Mouse (Mus musculus) erythroblast, embryonic 14.5 days (primary cell): ENCODE data around the gene Wdhd1. TPM values are rescaled to one million over a fixed set of nuclear protein-coding genes. Genes with fewer than 3 reads are reported as not detected.

Experiments used
- H3K27me3 ChIP-seq: 2 replicates; pipeline ENCODE4 v1.6.1; 2012; ENCODE audit warnings: inconsistent platforms; ENCODE audit not compliant: control insufficient read depth
- H3K36me3 ChIP-seq: 2 replicates; pipeline ENCODE4 v1.6.1; 2012; ENCODE audit warnings: mild to moderate bottlenecking, inconsistent platforms; ENCODE audit not compliant: control insufficient read depth
- H3K4me1 ChIP-seq: 2 replicates; pipeline ENCODE4 v1.6.1; 2012; ENCODE audit warnings: inconsistent platforms; ENCODE audit not compliant: control insufficient read depth
- H3K4me3 ChIP-seq: replicated peaks from 2 replicates; pipeline ENCODE3; 2012; ENCODE audit warnings: moderate library complexity, mild to moderate bottlenecking, inconsistent platforms
- H3K9me3 ChIP-seq: 2 replicates; pipeline ENCODE4 v1.6.1; 2012; ENCODE audit warnings: low read length, inconsistent platforms, mixed read lengths; ENCODE audit not compliant: control insufficient read depth
- GATA1 ChIP-seq: IDR thresholded peaks from 2 replicates; pipeline ENCODE4 v1.6.1; 2012; ENCODE audit warnings: low read length, inconsistent platforms, mixed read lengths
- TAL1 ChIP-seq: IDR thresholded peaks from 3 replicates; pipeline ENCODE4 v1.6.1; 2012; ENCODE audit warnings: low read length, inconsistent platforms, mixed read lengths
- polyA plus RNA-seq: library from polyadenylated mRNA; stranded (reverse); fragments of >175 nt; gene quantifications from 2 replicates; pipeline ENCODE4 v1.2.3, GENCODE M21; 2012

Wdhd1 gene
- polyA plus RNA-seq, 1 experiment, result 1.5 TPM

- H3K9me3 ChIP-seq, result 0 out of 2 replicates have a peak, but pooled peaks cover 1% of the 10 kb centered on the region
- H3K36me3 ChIP-seq, result peaks cover 2% of the 10 kb centered on the region; the same call in 1 of the 2 replicates
- H3K27me3 ChIP-seq, result no peaks in the 10 kb centered on the region
- TF ChIP-seq TAL1, result no peak
- no peak for TF ChIP-seq GATA1
- no peak overlapping the region for H3K4me3 ChIP-seq
- H3K4me1 ChIP-seq, result peaks cover 34% of the 10 kb centered on the region
Observed at GRCm38 (mm10) chr14:47229796-47230376, 46.8 kb downstream of the Wdhd1 start.

- TF ChIP-seq TAL1, result no peak
- Histone ChIP-seq H3K4me3 (no peak overlapping the region), H3K27me3 (no peaks in the 10 kb centered on the region), H3K36me3 (no peaks in the 10 kb centered on the region), H3K9me3 (0 out of 2 replicates have a peak, but pooled peaks cover 2% of the 10 kb centered on the region), H3K4me1 (peaks cover 26% of the 10 kb centered on the region)
Observed at GRCm38 (mm10) chr14:47225931-47226330, 50.7 kb downstream of the Wdhd1 start.

- Histone ChIP-seq H3K27me3 (no peaks in the 10 kb centered on the region), H3K4me1 (peaks cover 26% of the 10 kb centered on the region), H3K36me3 (no peaks in the 10 kb centered on the region), H3K4me3 (no peak overlapping the region), H3K9me3 (0 out of 2 replicates have a peak, but pooled peaks cover 2% of the 10 kb centered on the region)
- no peak for TF ChIP-seq GATA1
- no peak for TF ChIP-seq TAL1
Observed at GRCm38 (mm10) chr14:47224476-47225325, 52.0 kb downstream of the Wdhd1 start.

- Histone ChIP-seq H3K36me3 (no peaks in the 10 kb centered on the region), H3K9me3 (0 out of 2 replicates have a peak, but pooled peaks cover 2% of the 10 kb centered on the region), H3K27me3 (no peaks in the 10 kb centered on the region), H3K4me1 (peaks cover 31% of the 10 kb centered on the region), H3K4me3 (no peak overlapping the region)
- TF ChIP-seq GATA1, result no peak
- no peak for TF ChIP-seq TAL1
Observed at GRCm38 (mm10) chr14:47222631-47223450, 53.8 kb downstream of the Wdhd1 start.

- Histone ChIP-seq H3K4me3 (no peak overlapping the region), H3K4me1 (peaks cover 29% of the 10 kb centered on the region), H3K36me3 (no peaks in the 10 kb centered on the region), H3K9me3 (0 out of 2 replicates have a peak, but pooled peaks cover 2% of the 10 kb centered on the region), H3K27me3 (no peaks in the 10 kb centered on the region; the same call in 1 of the 2 replicates)
- no peak for TF ChIP-seq GATA1
- TF ChIP-seq TAL1, result no peak
Observed at GRCm38 (mm10) chr14:47221567-47221966, 55.1 kb downstream of the Wdhd1 start.

- peaks cover 2% of the 10 kb centered on the region for H3K27me3 ChIP-seq
- TF ChIP-seq GATA1, result no peak
- TF ChIP-seq TAL1, result no peak
Observed at GRCm38 (mm10) chr14:47220231-47221025, 56.2 kb downstream of the Wdhd1 start.

GRCm38 (mm10) chr14:47218766-47219606, 57.7 kb downstream of the Wdhd1 start:
- no peaks in the 10 kb centered on the region for H3K36me3 ChIP-seq
- H3K4me1 ChIP-seq, result peaks cover 27% of the 10 kb centered on the region
- peaks cover 7% of the 10 kb centered on the region for H3K27me3 ChIP-seq
- H3K9me3 ChIP-seq, result no peaks in the 10 kb centered on the region
- TF ChIP-seq GATA1 (no peak), TAL1 (no peak)
- no peak overlapping the region for H3K4me3 ChIP-seq

More at GRCm38 (mm10) chr14:47220231-47221025, 56.2 kb downstream of the Wdhd1 start:
- no peaks in the 10 kb centered on the region for H3K36me3 ChIP-seq
- 0 out of 2 replicates have a peak, but pooled peaks cover 2% of the 10 kb centered on the region for H3K9me3 ChIP-seq
- no peak overlapping the region for H3K4me3 ChIP-seq
- H3K4me1 ChIP-seq, result peaks cover 27% of the 10 kb centered on the region
